Mouse (Mus musculus) limb, embryonic 12.5 days (tissue): ENCODE measurements around the gene Lcp1. TPM values are rescaled to one million over a fixed set of nuclear protein-coding genes. Genes with fewer than 3 reads are reported as not detected.

ENCODE experiments used
- ATAC-seq: fragments of 200-750 bp; cut with Nextera tagmentation; 2 replicates; pipeline ENCODE4 v1.8.0; 2017; ENCODE audit warnings: low read depth, moderate TSS enrichment; ENCODE audit not compliant: insufficient number of reproducible peaks, insufficient read depth, low FRiP score, low TSS enrichment
- H3K27ac ChIP-seq: fragments of 300-500 bp; sonication (generic); 2 replicates; pipeline ENCODE4 v1.5.1; 2016; ENCODE audit warnings: mild to moderate bottlenecking, moderate library complexity
- H3K27me3 ChIP-seq: fragments of 300-500 bp; sonication (generic); 2 replicates; pipeline ENCODE4 v1.6.1; 2016; ENCODE audit warnings: mild to moderate bottlenecking, moderate library complexity
- H3K36me3 ChIP-seq: fragments of 300-500 bp; sonication (generic); 2 replicates; pipeline ENCODE4 v1.6.1; 2016; ENCODE audit warnings: mild to moderate bottlenecking, moderate library complexity
- H3K4me1 ChIP-seq: fragments of 300-500 bp; sonication (generic); replicated peaks from 2 replicates; pipeline ENCODE4 v1.6.1; 2016
- H3K4me2 ChIP-seq: fragments of 300-500 bp; sonication (generic); 2 replicates; pipeline ENCODE4 v1.6.1; 2016; ENCODE audit warnings: mild to moderate bottlenecking, moderate library complexity
- H3K4me3 ChIP-seq: fragments of 300-500 bp; sonication (generic); replicated peaks from 2 replicates; pipeline ENCODE4 v1.5.1; 2016; ENCODE audit warnings: mild to moderate bottlenecking
- H3K9ac ChIP-seq: fragments of 300-500 bp; sonication (generic); replicated peaks from 2 replicates; pipeline ENCODE4 v1.6.1; 2016; ENCODE audit warnings: mild to moderate bottlenecking, moderate library complexity
- H3K9me3 ChIP-seq: fragments of 300-500 bp; sonication (generic); 2 replicates; pipeline ENCODE4 v1.6.1; 2016; ENCODE audit warnings: mild to moderate bottlenecking, moderate library complexity
- WGBS: fragments of 180-500 bp; shearing (Covaris S2); methylation state at CpG from one replicate; pipeline ENCODE4 v1.1.7; 2016; 5-methylcytosine and 5-hydroxymethylcytosine counted together
- polyA plus RNA-seq: library from polyadenylated mRNA; unstranded; fragments of >200 nt; fragmentation: Nextera tagmentation; extraction: Ambion mirVana; gene quantifications from 2 replicates; pipeline ENCODE4 v1.2.1, GENCODE M21; 2016

Gene Lcp1
- polyA plus RNA-seq, 1 experiment from 2014 or later, result 21.5 TPM

DNA sequence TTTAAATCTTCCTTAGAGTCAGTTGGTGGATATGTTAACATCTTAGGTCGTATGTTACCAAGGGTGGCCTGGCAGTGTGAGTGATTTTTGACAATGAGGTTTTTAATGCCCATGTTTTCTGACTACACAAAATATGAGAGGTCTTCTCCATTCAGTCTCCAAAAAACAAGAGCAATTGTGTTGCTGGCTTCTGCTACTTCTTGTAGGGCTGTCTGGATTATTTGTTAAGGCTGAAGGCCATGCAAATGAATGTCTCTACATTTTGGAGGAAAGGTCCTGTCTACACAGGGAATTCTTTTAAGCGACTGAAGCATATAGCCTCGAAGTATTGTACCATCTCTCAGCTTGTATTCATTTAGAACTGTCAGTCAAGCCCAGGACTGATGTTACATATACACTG is 46.5 kb downstream of the Lcp1 start:
- no peaks in the 10 kb centered on the region for H3K27me3 ChIP-seq
- H3K9me3 ChIP-seq, result no peaks in the 10 kb centered on the region
- no peaks in the 10 kb centered on the region for H3K4me1 ChIP-seq
- H3K36me3 ChIP-seq, result no peaks in the 10 kb centered on the region
- no peak for ATAC-seq
- H3K27ac ChIP-seq, result no peak overlapping the region
- no peak overlapping the region for H3K9ac ChIP-seq
- no peak overlapping the region for H3K4me3 ChIP-seq
- no peak overlapping the region for H3K4me2 ChIP-seq
- WGBS, result 82% methylated on average over 3 of the region's 3 CpGs

- Histone ChIP-seq H3K9ac (no peak overlapping the region), H3K27me3 (no peaks in the 10 kb centered on the region), H3K9me3 (no peaks in the 10 kb centered on the region), H3K4me1 (no peaks in the 10 kb centered on the region), H3K4me3 (no peak overlapping the region), H3K27ac (no peak overlapping the region), H3K4me2 (no peak overlapping the region), H3K36me3 (no peaks in the 10 kb centered on the region)
- ATAC-seq, result no peak
- WGBS, result 82% methylated on average over 14 of the region's 14 CpGs
Measured at GRCm38 (mm10) chr14:75178384-75178793, 47.5 kb downstream of the Lcp1 start.

- Histone ChIP-seq H3K4me3 (no peak overlapping the region), H3K4me1 (no peaks in the 10 kb centered on the region), H3K4me2 (no peak overlapping the region), H3K9ac (no peak overlapping the region), H3K27me3 (no peaks in the 10 kb centered on the region), H3K9me3 (no peaks in the 10 kb centered on the region), H3K27ac (no peak overlapping the region), H3K36me3 (no peaks in the 10 kb centered on the region)
- ATAC-seq, result no peak
- WGBS, result 83% methylated on average over 10 of the region's 10 CpGs
Measured at GRCm38 (mm10) chr14:75178801-75179211, 47.9 kb downstream of the Lcp1 start.

GRCm38 (mm10) chr14:75179255-75179963 is 48.5 kb downstream of the Lcp1 start:
- WGBS, result 89% methylated on average over 20 of the region's 20 CpGs
- no peak overlapping the region for H3K4me3 ChIP-seq

DNA sequence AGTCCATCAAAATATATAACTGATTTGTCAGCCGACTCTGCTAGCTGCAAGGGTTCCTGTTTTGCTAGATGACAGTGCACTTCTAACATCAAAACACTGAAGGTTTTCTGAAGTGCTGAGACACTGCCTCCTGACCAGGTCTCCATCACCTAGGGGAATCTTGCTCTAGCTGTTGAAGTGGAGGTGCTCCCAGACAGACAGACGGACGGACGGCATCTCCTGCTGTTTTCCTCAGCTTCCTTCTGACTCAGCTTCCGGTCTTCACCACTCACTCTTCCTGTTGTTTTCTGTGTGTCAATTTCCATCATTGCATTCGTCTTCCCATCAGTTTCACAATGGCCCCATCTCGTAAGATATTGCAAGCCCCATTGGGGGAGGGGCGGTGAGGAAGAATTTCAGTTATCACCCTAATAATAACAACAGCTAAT is 49.7 kb downstream of the Lcp1 start:
- Histone ChIP-seq H3K4me2 (no peak overlapping the region), H3K36me3 (no peaks in the 10 kb centered on the region), H3K4me1 (no peaks in the 10 kb centered on the region), H3K4me3 (no peak overlapping the region), H3K27me3 (no peaks in the 10 kb centered on the region), H3K9me3 (no peaks in the 10 kb centered on the region), H3K9ac (no peak overlapping the region), H3K27ac (no peak overlapping the region)
- ATAC-seq, result no peak
- 91% methylated on average over 8 of the region's 8 CpGs for WGBS

More at GRCm38 (mm10) chr14:75179255-75179963, 48.5 kb downstream of the Lcp1 start:
- H3K4me2 ChIP-seq, result no peak overlapping the region
- H3K27ac ChIP-seq, result no peak overlapping the region
- no peak overlapping the region for H3K9ac ChIP-seq
- no peaks in the 10 kb centered on the region for H3K9me3 ChIP-seq
- H3K36me3 ChIP-seq, result no peaks in the 10 kb centered on the region
- ATAC-seq, result no peak
- no peaks in the 10 kb centered on the region for H3K4me1 ChIP-seq
- H3K27me3 ChIP-seq, result no peaks in the 10 kb centered on the region

DNA sequence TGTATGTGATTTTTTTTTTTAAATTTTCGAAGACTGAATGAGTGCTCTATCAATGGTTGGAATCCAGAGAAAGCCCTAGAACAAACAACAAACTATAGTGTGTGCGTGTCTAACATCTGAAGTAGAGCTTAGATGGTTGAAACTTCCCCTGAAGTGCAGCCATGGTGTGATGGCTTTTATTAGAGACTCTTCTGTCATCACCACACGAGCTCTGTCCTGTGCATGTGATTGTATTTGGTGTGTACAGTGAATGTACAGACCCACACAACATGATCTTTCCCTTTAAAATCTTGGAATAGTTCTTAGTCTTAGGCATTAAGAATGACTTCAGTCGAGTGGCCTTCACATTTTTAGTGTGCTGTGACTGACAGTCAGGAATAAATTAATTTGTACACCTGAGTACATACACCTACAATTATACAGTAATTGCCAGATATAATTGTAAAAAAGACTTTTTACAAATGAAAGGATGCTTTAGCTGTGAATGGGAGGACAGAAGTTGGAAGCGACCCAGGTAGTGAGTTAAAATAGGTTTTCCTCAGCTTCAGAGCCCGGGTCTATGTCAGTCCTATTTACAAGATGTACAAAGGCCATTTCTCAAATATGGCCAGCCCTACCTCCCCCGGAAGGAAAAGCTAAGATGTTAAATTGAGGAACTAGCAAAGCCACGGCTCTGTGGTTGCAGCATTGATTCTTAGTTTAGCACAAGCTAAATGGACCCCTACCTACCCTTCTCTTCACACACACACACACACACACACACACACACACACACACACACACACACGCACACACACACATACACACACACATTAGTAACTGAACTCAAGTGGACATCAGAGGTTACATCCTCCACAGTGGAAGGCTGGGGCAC is 50.4 kb downstream of the Lcp1 start:
- Histone ChIP-seq H3K27me3 (no peaks in the 10 kb centered on the region), H3K4me3 (no peak overlapping the region), H3K9ac (no peak overlapping the region), H3K36me3 (no peaks in the 10 kb centered on the region), H3K27ac (no peak overlapping the region), H3K4me1 (no peaks in the 10 kb centered on the region), H3K9me3 (no peaks in the 10 kb centered on the region), H3K4me2 (no peak overlapping the region)
- ATAC-seq, result no peak
- WGBS, result 85% methylated on average over 9 of the region's 9 CpGs

GRCm38 (mm10) chr14:75182378-75182777 is 51.5 kb downstream of the Lcp1 start:
- Histone ChIP-seq H3K4me2 (no peak overlapping the region), H3K9me3 (no peaks in the 10 kb centered on the region), H3K4me3 (no peak overlapping the region), H3K36me3 (no peaks in the 10 kb centered on the region), H3K9ac (no peak overlapping the region), H3K27me3 (no peaks in the 10 kb centered on the region), H3K27ac (no peak overlapping the region), H3K4me1 (no peaks in the 10 kb centered on the region)
- 90% methylated on average over 4 of the region's 4 CpGs for WGBS
- no peak for ATAC-seq

DNA sequence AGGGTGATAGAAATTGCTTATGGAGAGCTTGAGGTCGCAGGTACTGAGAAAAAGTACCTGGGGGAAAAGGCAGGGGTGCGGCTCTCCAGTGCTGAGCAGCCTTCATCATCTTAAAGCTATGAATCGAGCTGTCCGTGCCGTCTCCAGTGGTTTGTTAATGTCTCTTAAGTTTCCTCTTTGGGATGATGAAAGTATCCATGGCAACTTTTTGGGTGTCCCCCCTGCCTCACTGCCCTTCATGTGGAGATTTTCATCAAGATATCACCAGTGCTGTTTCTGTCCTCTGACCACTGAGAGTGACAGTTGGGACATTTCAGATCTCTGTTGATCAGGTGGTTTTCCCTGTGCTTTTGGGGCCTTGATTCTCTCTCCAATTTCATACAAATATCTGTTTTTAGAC is 51.9 kb downstream of the Lcp1 start:
- H3K27ac ChIP-seq, result no peak overlapping the region

DNA sequence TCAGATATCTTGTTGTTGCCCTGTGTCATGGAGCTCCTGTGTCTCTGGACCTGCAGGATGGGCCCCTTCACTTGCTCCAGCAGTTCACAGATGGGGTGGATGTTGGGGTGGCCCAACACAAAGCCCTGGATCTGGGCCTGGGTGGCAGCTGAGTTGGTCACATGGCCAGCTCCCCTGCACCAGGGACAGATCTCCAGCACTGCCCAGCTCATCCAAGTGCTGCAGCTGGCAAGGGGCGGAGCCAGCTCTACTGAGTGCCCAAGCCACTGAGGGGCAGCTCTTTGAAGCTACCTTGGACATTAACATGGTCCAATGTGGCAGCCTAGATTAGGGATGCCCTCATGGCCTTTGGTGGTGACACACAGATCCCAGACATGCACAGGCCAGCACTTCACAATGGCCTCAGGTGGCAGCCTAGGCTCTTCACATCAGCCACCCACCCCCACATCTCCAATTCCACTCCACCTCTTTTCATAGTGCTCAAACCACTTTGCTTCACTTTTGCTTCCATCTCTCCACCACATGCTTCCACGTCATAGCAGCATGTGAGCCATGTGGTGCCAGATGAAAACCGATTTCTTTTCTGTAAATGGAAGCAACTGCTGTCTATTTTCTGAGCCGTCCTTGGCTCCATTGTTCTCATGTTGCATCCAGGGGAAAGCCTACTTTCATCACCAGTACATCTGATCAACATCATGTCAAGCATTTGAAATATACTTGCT is 53.3 kb downstream of the Lcp1 start:
- 87% methylated on average over 4 of the region's 4 CpGs for WGBS
- Histone ChIP-seq H3K9me3 (no peaks in the 10 kb centered on the region), H3K4me2 (no peak overlapping the region), H3K36me3 (no peaks in the 10 kb centered on the region), H3K4me1 (no peaks in the 10 kb centered on the region), H3K27ac (no peak overlapping the region), H3K27me3 (no peaks in the 10 kb centered on the region), H3K9ac (no peak overlapping the region), H3K4me3 (no peak overlapping the region)
- no peak for ATAC-seq

More for the DNA sequence above, 51.9 kb downstream of the Lcp1 start:
- WGBS, result 85% methylated on average over 5 of the region's 5 CpGs
- no peak for ATAC-seq
- no peak overlapping the region for H3K9ac ChIP-seq
- no peaks in the 10 kb centered on the region for H3K36me3 ChIP-seq
- no peak overlapping the region for H3K4me3 ChIP-seq
- H3K4me2 ChIP-seq, result no peak overlapping the region
- no peaks in the 10 kb centered on the region for H3K27me3 ChIP-seq
- H3K9me3 ChIP-seq, result no peaks in the 10 kb centered on the region
- H3K4me1 ChIP-seq, result no peaks in the 10 kb centered on the region

GRCm38 (mm10) chr14:75185796-75186594 is 55.1 kb downstream of the Lcp1 start:
- Histone ChIP-seq H3K9me3 (no peaks in the 10 kb centered on the region), H3K36me3 (no peaks in the 10 kb centered on the region), H3K27me3 (no peaks in the 10 kb centered on the region), H3K4me3 (no peak overlapping the region), H3K4me1 (no peaks in the 10 kb centered on the region), H3K4me2 (no peak overlapping the region), H3K9ac (no peak overlapping the region), H3K27ac (no peak overlapping the region)
- no peak for ATAC-seq
- 73% methylated on average over 5 of the region's 5 CpGs for WGBS
